Mouse (Mus musculus): ENCODE measurements at regions not wholly inside any gene's neighbourhood (a gene's known extent, or its start where the extent isn't known, plus 50 kb on each side); places are given as distances from the start of the nearest gene placed in this dataset.

DNA sequence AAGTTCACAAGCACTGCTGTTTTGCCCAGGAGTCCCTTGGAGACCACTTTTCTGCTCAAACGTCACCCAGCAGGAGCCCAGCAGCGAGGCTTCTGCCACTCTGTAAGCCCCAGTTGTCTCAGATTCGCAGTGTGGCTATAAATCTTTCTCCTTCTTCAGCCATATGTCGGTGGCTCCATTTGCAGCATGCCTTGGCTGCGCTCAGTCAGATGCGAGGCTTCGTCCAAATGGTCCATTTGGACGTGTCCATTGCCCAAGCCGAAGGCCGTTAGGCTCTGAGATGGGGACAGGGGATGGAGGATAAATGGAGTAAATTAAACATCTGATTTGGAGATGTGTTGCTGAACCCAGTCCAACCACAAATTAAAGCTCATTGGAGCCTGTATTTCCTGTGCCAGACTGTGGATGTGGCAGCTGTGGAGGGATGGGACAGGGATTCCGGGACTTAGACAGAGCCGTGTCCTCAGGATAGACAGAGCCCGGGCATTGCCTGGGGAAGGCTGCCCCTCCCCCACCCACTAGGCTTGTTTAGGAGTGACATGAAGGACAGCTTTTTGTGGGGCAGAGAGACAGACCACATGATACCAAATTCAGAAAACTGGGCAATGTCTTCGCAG, 221.6 kb downstream of the Ajap1 start:
- no peaks in the 10 kb centered on the region for H3K79me2 ChIP-seq (replicated peaks; ENCODE audit: control insufficient read depth, extremely low read depth, insufficient read depth, poor library complexity, severe bottlenecking)
- no peak overlapping the region for H3K9ac ChIP-seq (ENCODE audit: insufficient read depth, low read depth)
- no peaks in the 10 kb centered on the region for H3K27me3 ChIP-seq (replicated peaks)
- no peak for DNase-seq (ENCODE audit: extremely low read depth)
- H3K4me2 ChIP-seq (ENCODE audit: insufficient read depth, low read depth, poor library complexity, severe bottlenecking), result no peak overlapping the region
- no peak overlapping the region for H3K4me3 ChIP-seq (replicated peaks in 1 of 3; ENCODE audit: low read depth in 2 of 3, low read length in 2 of 3, poor library complexity in 1 of 3)
- H3K27ac ChIP-seq (ENCODE audit: insufficient read depth, low read depth), result no peak overlapping the region
- no peaks in the 10 kb centered on the region for H3K36me3 ChIP-seq (replicated peaks in 1 of 2; ENCODE audit: control insufficient read depth in 1 of 2, insufficient read depth in 1 of 2, low read length in 1 of 2)
- H3K9me3 ChIP-seq (replicated peaks; ENCODE audit: low read length), result peaks cover 97% of the 10 kb centered on the region
- TF ChIP-seq CHD1 (IDR thresholded peaks at IDR 0.05; ENCODE audit: low read depth, low read length) (no peak), MAX (IDR thresholded peaks at IDR 0.05; ENCODE audit: low read length) (no peak), KAT2A (IDR thresholded peaks at IDR 0.05; ENCODE audit: insufficient replicate concordance, low read length) (no peak), CHD2 (IDR thresholded peaks at IDR 0.05; ENCODE audit: low read length) (no peak), HCFC1 (IDR thresholded peaks at IDR 0.05; ENCODE audit: low read depth, low read length) (no peak), POLR2AphosphoS2 (IDR thresholded peaks at IDR 0.05; ENCODE audit: low read depth, low read length) (no peak), TBP (conservative IDR thresholded peaks at IDR 0.05; ENCODE audit: low read depth, low read length) (no peak)
- dilution Hi-C loops (cut with MboI; ENCODE audit: extremely low pct_ligation_motif_present, extremely low pct_unique_long_range_greater_than_20kb, low sequenced_read_pairs) (no loop called here), in situ Hi-C loops (cut with MboI; ENCODE audit: low pct_ligation_motif_present, low pct_unique_long_range_greater_than_20kb, low sequenced_read_pairs) (no loop called here)
- no peaks in the 10 kb centered on the region for H3K4me1 ChIP-seq (ENCODE audit: control insufficient read depth in 1 of 2, insufficient read depth in 2 of 2)

- TF ChIP-seq ELF1 (IDR thresholded peaks at IDR 0.05; ENCODE audit: low read depth, low read length) (no peak), E2F4 (IDR thresholded peaks at IDR 0.05; ENCODE audit: insufficient replicate concordance, low read depth, low read length) (no peak)
- in situ Hi-C loops (cut with MboI; ENCODE audit: low pct_ligation_motif_present, low pct_unique_long_range_greater_than_20kb, low sequenced_read_pairs) (no loop called here), dilution Hi-C loops (cut with MboI; ENCODE audit: extremely low pct_ligation_motif_present, extremely low pct_unique_long_range_greater_than_20kb, low sequenced_read_pairs) (no loop called here)
- no peak for DNase-seq (ENCODE audit: extremely low read depth)
- H3K4me2 ChIP-seq (ENCODE audit: insufficient read depth, low read depth, poor library complexity, severe bottlenecking), result no peak overlapping the region
- no peak overlapping the region for H3K4me3 ChIP-seq (replicated peaks in 1 of 3; ENCODE audit: low read depth in 2 of 3, low read length in 2 of 3, poor library complexity in 1 of 3)
- H3K4me1 ChIP-seq (ENCODE audit: control insufficient read depth in 1 of 2, insufficient read depth in 2 of 2), result no peaks in the 10 kb centered on the region
- no peaks in the 10 kb centered on the region for H3K27me3 ChIP-seq (replicated peaks)
- H3K36me3 ChIP-seq (replicated peaks in 1 of 2; ENCODE audit: control insufficient read depth in 1 of 2, insufficient read depth in 1 of 2, low read length in 1 of 2), result no peaks in the 10 kb centered on the region
- no peaks in the 10 kb centered on the region for H3K79me2 ChIP-seq (replicated peaks; ENCODE audit: control insufficient read depth, extremely low read depth, insufficient read depth, poor library complexity, severe bottlenecking)
- H3K9ac ChIP-seq (ENCODE audit: insufficient read depth, low read depth), result no peak overlapping the region
- H3K27ac ChIP-seq (ENCODE audit: insufficient read depth, low read depth), result no peak overlapping the region
- peaks cover 93% of the 10 kb centered on the region for H3K9me3 ChIP-seq (replicated peaks; ENCODE audit: low read length)
Measured at GRCm38 (mm10) chr4:153251943-153252342, 230.7 kb downstream of the Ajap1 start.

GRCm38 (mm10) chr4:153251311-153251710, 231.3 kb downstream of the Ajap1 start:
- in situ Hi-C loops (cut with MboI; ENCODE audit: low pct_ligation_motif_present, low pct_unique_long_range_greater_than_20kb, low sequenced_read_pairs), result no loop called here
- Histone ChIP-seq H3K4me1 (ENCODE audit: control insufficient read depth in 1 of 2, insufficient read depth in 2 of 2) (no peaks in the 10 kb centered on the region), H3K36me3 (replicated peaks in 1 of 2; ENCODE audit: control insufficient read depth in 1 of 2, insufficient read depth in 1 of 2, low read length in 1 of 2) (no peaks in the 10 kb centered on the region), H3K4me2 (ENCODE audit: insufficient read depth, low read depth, poor library complexity, severe bottlenecking) (no peak overlapping the region), H3K4me3 (replicated peaks in 1 of 3; ENCODE audit: low read depth in 2 of 3, low read length in 2 of 3, poor library complexity in 1 of 3) (no peak overlapping the region), H3K79me2 (replicated peaks; ENCODE audit: control insufficient read depth, extremely low read depth, insufficient read depth, poor library complexity, severe bottlenecking) (no peaks in the 10 kb centered on the region), H3K27ac (ENCODE audit: insufficient read depth, low read depth) (no peak overlapping the region), H3K27me3 (replicated peaks) (no peaks in the 10 kb centered on the region), H3K9ac (ENCODE audit: insufficient read depth, low read depth) (no peak overlapping the region), H3K9me3 (replicated peaks; ENCODE audit: low read length) (peaks cover 93% of the 10 kb centered on the region)
- no peak for TF ChIP-seq UBTF (IDR thresholded peaks at IDR 0.05; ENCODE audit: low read depth, low read length)
- TF ChIP-seq NELFE (IDR thresholded peaks at IDR 0.05; ENCODE audit: low read depth, low read length), result no peak
- no peak for TF ChIP-seq TBP (conservative IDR thresholded peaks at IDR 0.05; ENCODE audit: low read depth, low read length)
- no peak for TF ChIP-seq USF2 (conservative IDR thresholded peaks at IDR 0.05; ENCODE audit: low read depth, low read length)
- no peak for DNase-seq (ENCODE audit: extremely low read depth)
- dilution Hi-C loops (cut with MboI; ENCODE audit: extremely low pct_ligation_motif_present, extremely low pct_unique_long_range_greater_than_20kb, low sequenced_read_pairs), result no loop called here
